Mouse (Mus musculus) C2C12 (cell line): Measurements from ENCODE around the gene Zfp618.

ENCODE experiments used
- CTCF ChIP-seq: IDR thresholded peaks from one replicate; pipeline ENCODE4 v1.5.1; 2011; ENCODE audit not compliant: control insufficient read depth, insufficient read depth, insufficient read length
- MYOD1 ChIP-seq: IDR thresholded peaks from one replicate; pipeline ENCODE4 v1.6.1; 2011; ENCODE audit warnings: low read depth; ENCODE audit not compliant: control insufficient read depth, insufficient read length
- USF1 ChIP-seq: IDR thresholded peaks from one replicate; pipeline ENCODE4 v1.6.1; 2011; ENCODE audit warnings: low read depth, mild to moderate bottlenecking, control low read depth, moderate library complexity

DNA sequence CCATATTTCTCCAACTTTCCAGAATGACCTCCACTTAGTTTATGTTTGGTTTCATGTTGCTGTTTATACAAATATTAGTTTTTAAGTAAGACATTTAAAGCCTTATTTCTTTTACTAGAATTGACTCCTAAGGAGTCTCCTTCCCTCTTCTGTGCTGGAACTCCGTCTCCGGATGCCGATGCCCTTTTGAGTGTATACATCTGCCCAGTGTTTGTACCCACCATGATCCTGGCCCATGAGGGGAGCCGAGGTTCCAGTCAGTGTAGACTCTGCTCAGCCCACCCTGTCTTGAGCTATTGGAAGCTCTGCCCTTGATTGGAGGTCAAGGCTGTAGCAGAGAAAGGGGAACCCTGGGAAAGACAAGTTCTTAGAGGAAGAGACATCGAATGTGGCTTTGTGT lies 18.2 kb downstream of the Zfp618 start:
- TF ChIP-seq CTCF: no peak
- TF ChIP-seq MYOD1: no peak
- no peak for TF ChIP-seq USF1
